18 mouse cellular contexts compared by ENCODE assay signal in genomic region chr16:44060604-44061286, GRCm38 (mm10).
"Had no signal": no experiment of that assay in that cellular context is flagged by ENCODE, and none has a peak within 500 bp of the region (broad histone marks: within the 10 kb centered on the region; RNA-seq: fewer than 3 reads in every experiment).

No protein-coding gene starts in this region.

- H3K4me2 ChIP-seq: limb, embryonic 12.5 days; neural tube, embryonic 15.5 days; stomach, embryonic 15.5 days had no signal

- ATAC-seq: hindbrain, embryonic 16.5 days; inflammation-experienced regulatory T-cells, adult 6 months had no signal

- H3K9ac ChIP-seq: limb, embryonic 12.5 days; neural tube, embryonic 15.5 days; stomach, embryonic 15.5 days had no signal

- H3K36me3 ChIP-seq: limb, embryonic 12.5 days; midbrain, embryonic 10.5 days; neural tube, embryonic 15.5 days; stomach, embryonic 15.5 days had no signal

- H3K27ac ChIP-seq: layer of hippocampus, adult 2 months; limb, embryonic 12.5 days; midbrain, embryonic 10.5 days; neural tube, embryonic 15.5 days; stomach, embryonic 15.5 days had no signal

- H3K27me3 ChIP-seq: limb, embryonic 12.5 days; neural tube, embryonic 15.5 days; stomach, embryonic 15.5 days had no signal

- DNase-seq: kidney, adult 18-20 months; kidney, postnatal 10 days; kidney, postnatal 4 days; lung, adult 18-20 months; lung, postnatal 4 days; midbrain, embryonic 14.5 days; right cerebral cortex, postnatal 4 days; spleen, adult 18-20 months; thymus, adult 18-20 months; thymus, postnatal 14 days had no signal

- H3K4me3 ChIP-seq: layer of hippocampus, adult 2 months; limb, embryonic 12.5 days; midbrain, embryonic 10.5 days; myocyte; neural tube, embryonic 15.5 days; stomach, embryonic 15.5 days had no signal

- H3K9me3 ChIP-seq: limb, embryonic 12.5 days; midbrain, embryonic 10.5 days; neural tube, embryonic 15.5 days; stomach, embryonic 15.5 days had no signal
